Mouse (Mus musculus) left cerebral cortex, adult 9 months (tissue): ENCODE data around the gene Fat3.

Source experiments
- DNase-seq, 2 experiments: peaks; one replicate each; pipeline ENCODE4 v3.0.0; 2022; ENCODE audit warnings: low spot score in 2 of 2

Fat3 gene

DNA sequence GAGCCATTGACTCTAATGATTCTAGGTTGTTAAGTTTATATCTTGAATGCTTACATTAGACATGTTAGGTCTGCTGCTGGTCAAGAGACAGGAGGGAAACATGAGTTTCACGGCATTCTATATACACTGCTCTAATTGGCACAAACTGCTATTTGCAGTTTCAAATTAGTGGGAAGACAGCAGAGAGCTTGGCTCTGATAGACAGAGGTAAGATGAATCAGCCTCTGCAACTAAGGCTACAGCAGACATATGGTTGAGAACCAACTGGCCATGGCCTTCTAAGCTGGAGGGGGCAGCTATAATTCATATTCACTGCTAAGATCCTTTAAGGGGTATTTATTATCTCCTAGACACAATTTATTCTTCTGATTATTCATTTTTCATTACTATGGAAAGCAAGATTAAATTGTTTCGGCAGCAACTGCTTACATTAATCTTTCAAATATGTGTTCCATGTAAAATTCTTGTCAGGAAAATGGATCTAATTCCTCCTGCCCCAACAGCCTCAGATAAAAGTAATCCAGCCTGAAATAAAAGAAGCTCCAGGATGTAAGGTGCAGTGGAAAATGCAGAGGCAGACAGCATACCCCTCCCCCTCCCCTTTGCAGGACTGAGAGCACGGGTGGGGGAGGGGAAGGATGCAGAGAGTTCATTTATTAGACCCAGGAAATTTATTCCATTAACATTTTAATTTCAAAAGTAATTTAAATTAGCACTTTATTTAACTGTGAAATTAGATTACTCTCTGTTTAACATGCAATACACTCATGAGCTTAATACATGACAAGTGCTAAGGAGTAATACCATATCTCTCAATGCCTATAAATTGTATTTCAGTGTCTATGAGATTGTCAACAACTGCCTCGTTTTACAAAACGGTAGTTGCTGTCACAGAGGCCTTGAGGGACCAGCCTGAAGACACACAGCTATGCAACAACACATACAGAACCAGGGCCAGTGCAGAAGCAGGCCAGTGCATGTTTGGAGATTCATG lies 189.9 kb downstream of the Fat3 start:
- no peak for DNase-seq

DNA sequence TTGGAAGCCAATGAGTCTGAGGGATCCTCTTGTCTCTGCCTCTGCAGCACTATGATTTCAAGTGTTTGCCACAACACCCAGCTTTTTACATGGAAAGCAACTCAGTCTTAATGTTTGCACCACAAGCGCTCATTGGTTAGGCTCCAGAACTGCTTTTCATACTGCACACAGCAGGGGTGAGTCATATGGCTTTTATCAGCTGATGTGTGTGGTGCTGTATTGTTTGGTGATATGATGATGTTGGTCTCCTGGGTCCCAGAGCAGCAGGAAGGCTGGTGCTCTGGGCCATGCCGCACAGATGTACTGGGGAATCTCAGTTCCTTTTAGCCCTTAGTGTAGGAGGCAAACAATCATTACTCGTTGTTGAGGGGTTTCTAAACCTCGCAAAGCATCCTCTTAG lies 190.8 kb downstream of the Fat3 start:
- no peak for DNase-seq

DNA sequence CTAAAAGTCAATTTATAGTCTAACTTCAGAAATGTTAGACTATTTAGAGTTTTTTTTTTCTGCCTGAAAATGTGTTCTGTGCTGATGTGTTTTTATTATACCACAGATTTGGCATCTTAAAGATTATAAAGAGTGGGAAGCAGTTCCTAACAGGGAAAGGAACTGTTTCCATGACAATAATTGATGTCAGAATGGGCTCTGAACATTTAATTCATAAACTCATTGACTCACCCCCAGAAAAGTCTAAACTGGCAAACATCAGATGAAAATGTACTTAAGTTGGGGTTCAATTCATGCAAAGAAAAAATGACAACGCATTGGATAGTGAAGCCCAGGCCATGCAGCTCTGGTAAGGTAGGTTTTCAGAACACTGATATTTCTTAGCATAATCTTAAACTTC lies 193.3 kb downstream of the Fat3 start:
- DNase-seq, result no peak

- DNase-seq, result peak in 1 of 2 experiments; percentile 29
Observed at GRCm38 (mm10) chr9:16306222-16306621, 194.9 kb downstream of the Fat3 start.

- no peak for DNase-seq
Observed at GRCm38 (mm10) chr9:16305396-16306086, 195.5 kb downstream of the Fat3 start.

- DNase-seq, result no peak
Observed at GRCm38 (mm10) chr9:16304949-16305348, 196.1 kb downstream of the Fat3 start.

DNA sequence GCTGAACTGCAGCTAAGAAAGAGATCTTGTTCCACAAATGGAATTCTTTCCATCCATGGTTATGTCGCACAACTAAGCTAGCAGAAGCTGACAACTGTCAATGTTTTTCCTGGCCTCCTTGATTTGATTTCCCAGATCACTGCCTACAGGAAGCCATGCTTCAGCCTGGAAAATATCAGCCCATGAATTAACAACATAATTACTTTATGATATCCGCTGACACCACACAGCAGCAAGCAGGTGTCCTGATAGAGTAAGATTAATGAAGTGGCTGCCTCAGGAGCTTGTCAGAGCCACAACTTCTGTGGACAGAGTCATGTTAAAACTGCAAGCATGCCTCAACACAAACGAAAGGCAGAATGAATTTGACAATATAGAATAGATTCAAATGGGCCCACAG lies 198.6 kb downstream of the Fat3 start:
- no peak for DNase-seq

GRCm38 (mm10) chr9:16297935-16298334 lies 203.2 kb downstream of the Fat3 start:
- DNase-seq, result no peak

DNA sequence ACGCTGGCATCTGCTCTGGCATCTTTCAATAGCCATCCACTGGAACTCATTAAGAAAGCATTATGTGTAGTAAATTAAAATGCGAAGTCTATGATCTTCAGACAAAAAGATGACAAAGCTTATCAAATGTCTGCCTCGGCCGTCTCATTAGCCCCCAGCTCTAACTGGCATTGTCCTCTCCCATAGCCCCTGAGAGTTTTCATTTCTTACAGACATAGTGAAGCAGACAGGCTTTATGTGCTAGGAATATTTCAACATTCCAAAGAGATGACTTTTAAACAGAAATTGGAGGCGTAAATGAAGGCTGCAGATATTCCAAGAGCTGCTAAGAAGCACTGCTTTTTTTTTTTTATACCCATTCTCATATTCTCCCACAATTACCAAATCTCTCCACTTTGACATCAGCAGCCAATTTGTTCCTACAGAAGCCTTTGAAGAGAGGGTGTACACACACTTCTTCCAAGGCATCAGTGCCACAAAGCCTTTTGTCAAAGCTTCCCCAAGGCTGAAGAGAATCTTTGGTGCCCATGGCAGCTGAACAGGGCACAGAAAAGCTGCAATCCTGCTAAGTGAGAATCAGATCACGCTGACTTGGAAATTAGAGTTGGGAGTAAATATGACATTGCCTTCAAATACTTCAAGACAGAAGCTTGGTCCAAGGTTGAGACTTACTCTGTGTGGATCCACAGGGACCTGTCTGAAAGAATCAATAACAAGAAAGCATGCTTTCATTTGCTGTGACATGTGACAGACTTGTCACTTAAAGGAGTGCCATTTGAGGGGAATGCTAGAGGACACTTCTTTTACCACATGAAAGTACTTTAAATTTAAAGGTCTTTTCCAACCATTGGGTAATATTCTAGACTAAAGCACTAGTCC lies 206.9 kb downstream of the Fat3 start:
- DNase-seq, result no peak

- DNase-seq, result no peak
Observed at GRCm38 (mm10) chr9:16292492-16292891, 208.6 kb downstream of the Fat3 start.

- DNase-seq, result no peak
Observed at GRCm38 (mm10) chr9:16290911-16291310, 210.2 kb downstream of the Fat3 start.

- DNase-seq, result peak in 1 of 2 experiments; percentile 26
Observed at GRCm38 (mm10) chr9:16283033-16283432, 218.1 kb downstream of the Fat3 start.

GRCm38 (mm10) chr9:16282291-16282804 lies 218.7 kb downstream of the Fat3 start:
- DNase-seq, result peak; percentile 39 to 66

DNA sequence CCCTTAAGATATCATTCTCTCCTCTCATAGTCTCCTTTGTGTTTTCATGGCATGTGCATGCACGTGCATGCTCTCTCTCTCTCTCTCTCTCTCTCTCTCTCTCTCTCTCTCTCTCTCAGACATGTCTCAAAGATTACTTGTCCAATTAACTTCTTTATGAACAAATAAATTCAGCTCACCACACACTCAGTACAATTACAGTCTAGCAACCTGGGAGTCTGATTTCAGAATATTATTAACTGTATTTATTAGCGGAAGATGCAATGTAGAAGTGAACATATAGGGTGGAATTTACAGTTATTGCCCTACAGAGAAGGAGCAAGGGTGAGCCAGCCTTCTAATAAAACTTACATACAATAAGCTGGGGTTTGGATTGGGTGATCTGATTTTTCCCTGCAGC lies 225.5 kb downstream of the Fat3 start:
- no peak for DNase-seq

DNA sequence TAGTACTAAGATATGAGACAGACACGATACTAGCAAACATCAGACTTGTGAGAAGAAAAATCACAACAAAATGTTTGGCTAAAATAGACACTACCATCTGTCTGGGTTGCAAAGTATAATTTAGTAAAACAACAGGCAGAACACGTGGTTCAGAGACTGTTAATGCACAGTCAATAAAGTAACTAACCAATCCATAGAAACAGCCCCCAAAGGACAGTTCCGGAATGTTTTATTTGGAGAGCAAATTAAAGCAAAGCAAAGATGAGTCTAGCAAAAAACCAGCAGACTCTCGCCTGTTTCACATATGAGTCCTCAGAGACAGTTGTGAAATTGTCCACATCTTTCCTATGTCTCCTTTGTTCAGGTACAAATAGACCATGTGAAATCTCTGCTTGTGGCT lies 227.0 kb downstream of the Fat3 start:
- no peak for DNase-seq

DNA sequence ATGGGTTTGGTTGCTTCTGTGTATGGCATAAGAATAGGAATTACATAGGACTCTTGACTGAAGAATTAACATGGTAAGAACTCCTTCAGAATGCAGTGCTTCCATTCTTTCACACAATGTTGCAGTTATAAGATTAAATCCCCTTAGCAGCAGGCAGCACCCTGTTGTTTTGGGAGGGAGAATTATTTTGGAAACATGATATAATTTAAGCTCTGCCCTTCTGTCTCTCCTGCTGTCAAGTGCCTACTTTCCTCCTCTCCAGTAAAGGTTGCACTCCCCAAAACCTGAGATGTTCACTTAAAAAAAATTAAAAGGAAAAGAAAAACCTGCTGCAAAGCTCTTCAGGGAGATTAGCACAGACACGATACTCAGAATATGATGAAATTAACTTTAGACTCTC lies 228.3 kb downstream of the Fat3 start:
- DNase-seq, result peak in 1 of 2 experiments; percentile 27

GRCm38 (mm10) chr9:16270768-16271114 lies 230.3 kb downstream of the Fat3 start:
- DNase-seq, result no peak

DNA sequence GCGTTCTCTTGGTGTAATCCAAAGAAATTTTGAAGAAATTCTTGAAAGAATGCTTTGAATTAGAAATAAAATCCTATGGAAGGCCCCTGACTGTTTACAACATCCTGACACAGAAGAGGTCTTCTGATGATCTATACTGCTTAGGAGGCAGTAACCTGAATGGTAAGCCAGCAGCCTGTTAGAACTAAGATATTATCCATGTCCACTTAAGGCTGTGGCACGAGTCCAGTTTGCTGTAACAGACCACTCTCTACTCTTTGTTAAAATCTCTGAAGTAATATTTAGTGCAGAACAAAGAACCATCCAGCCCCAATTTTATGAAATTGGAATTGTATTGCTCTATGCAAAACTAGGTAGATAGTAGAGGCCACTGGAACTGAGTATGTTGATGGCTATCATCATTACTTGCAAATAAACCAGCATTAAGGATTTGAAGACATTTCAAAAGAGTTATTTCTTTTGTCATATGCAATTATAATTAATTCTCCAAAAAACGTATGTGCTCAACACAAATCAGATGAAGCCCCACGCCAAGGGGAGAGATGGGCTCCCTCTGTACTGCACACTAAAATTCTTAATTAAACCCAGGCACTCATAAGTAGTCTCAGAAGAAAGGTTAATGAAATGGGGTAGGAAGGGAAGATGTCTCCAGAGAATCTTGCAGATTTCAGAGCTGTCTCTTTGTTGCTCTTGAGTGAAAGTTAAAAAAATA lies 230.9 kb downstream of the Fat3 start:
- DNase-seq, result no peak

- DNase-seq, result no peak
Observed at GRCm38 (mm10) chr9:16265519-16265918, 235.6 kb downstream of the Fat3 start.

DNA sequence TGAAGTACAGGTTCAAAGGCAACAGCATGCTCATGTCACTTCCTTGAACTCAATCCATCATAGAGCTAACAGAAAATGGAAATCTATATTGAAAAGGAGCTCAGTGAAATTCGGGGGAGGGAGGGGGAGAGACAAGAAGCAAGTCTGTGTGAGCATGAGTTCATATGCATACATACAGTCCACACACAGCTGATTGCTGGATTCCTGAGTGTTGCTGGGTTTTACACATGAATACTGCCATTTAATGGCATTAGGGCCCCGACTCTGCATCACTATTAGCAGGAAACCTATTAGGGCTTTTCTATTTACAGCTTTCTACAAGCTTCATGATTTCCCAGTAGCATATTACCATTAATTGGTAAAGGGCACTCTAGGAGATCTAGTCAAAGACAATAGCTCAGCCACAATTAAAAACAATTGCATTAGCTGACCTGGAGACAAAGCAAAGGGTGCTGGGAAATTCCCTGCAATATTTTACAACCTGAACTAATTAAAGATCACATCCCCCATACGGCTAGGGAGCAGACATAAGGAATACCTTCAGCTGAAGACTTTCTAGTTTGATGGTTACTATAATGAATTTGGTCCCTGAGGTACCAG lies 243.7 kb downstream of the Fat3 start:
- no peak for DNase-seq
